Comparison of ENCODE assay signal across 10 mouse cellular contexts in the genomic region with DNA sequence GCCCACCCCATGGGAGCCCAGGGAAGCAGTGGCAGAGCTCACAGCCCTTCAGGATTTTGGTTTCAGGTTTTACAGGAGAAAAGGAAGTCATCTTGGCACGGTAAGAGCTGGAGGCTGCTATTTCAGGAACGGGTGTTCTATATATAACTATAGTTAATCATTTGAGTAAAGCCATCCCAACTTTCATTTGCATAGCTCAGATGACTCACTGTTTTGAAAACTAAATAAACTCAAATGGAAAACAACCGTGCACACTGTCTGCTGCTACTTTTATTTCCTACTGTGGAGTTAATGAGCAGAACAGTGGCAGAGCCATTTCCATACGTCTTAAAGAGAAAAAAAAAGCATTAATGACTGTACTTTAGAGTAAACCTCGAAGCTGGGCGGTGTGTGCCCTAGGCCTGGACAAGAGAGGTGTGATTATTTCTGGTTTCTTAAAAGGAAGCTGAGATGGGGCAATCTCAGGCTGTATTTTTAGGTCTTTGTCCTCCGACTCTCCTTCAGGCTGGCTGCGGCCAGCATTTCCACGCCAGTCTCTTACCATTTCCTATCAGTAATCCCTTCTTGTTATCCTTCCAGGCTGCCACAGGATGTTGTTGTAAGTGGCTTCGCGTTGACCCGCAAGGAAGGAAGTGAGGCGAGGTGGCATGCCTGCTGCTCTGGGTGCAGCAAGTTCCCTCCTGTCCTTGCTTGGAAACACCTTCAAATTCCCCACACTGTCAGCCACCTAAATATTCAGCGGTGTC. TPM values are rescaled to one million over a fixed set of nuclear protein-coding genes. Genes with fewer than 3 reads are reported as not detected.
A peak's percentile ranks its signal among the peaks of the same experiment; 100 is the strongest.
DNase-seq lines count a peak whose midpoint lies in the region; ATAC-seq and TF ChIP-seq lines count a peak whose summit lies in the region.
"Had no signal": no experiment of that assay in that cellular context is flagged by ENCODE, and none has a peak within 500 bp of the region (broad histone marks: within the 10 kb centered on the region; RNA-seq: fewer than 3 reads in every experiment).

No protein-coding gene starts in this region.

- H3K4me1 ChIP-seq in forebrain, postnatal 0 days (ENCODE audit: insufficient read depth), result peaks cover 13% of the 10 kb centered on the region
- peaks cover 45% of the 10 kb centered on the region for H3K4me1 ChIP-seq in forebrain, embryonic 14.5 days (ENCODE audit: control insufficient read depth, insufficient read depth, low read length)
- H3K4me1 ChIP-seq in limb, embryonic 12.5 days (replicated peaks), result peaks cover 65% of the 10 kb centered on the region
- H3K4me1 ChIP-seq in intestine, postnatal 0 days (replicated peaks; ENCODE audit: control insufficient read depth, insufficient read depth, low read length), result no peaks in the 10 kb centered on the region
- H3K4me1 ChIP-seq: liver, embryonic 13.5 days had no signal

- 50% methylated on average over 14 of the region's 14 CpGs for WGBS in forebrain, postnatal 0 days
- WGBS in forebrain, embryonic 14.5 days, result 47% methylated on average over 14 of the region's 14 CpGs
- 41% methylated on average over 14 of the region's 14 CpGs for WGBS in limb, embryonic 12.5 days
- WGBS in intestine, postnatal 0 days, result 53% methylated on average over 14 of the region's 14 CpGs

- no peak for TF ChIP-seq CTCF in forebrain, postnatal 0 days (IDR thresholded peaks at IDR 0.05; ENCODE audit: low read depth)
- TF ChIP-seq CTCF in intestine, postnatal 0 days (IDR thresholded peaks at IDR 0.05; ENCODE audit: low read depth), result no peak

- peak; percentile 38 for ATAC-seq in forebrain, postnatal 0 days
- no peak for ATAC-seq in forebrain, embryonic 14.5 days
- ATAC-seq in limb, embryonic 12.5 days (ENCODE audit: insufficient number of reproducible peaks, insufficient read depth, low FRiP score, low TSS enrichment, low read depth), result no peak
- no peak for ATAC-seq in intestine, postnatal 0 days

- no peaks in the 10 kb centered on the region for H3K27me3 ChIP-seq in forebrain, postnatal 0 days (ENCODE audit: insufficient read depth, low read length)
- H3K27me3 ChIP-seq in forebrain, embryonic 14.5 days (replicated peaks; ENCODE audit: control insufficient read depth, insufficient read depth, low read length), result no peaks in the 10 kb centered on the region
- no peaks in the 10 kb centered on the region for H3K27me3 ChIP-seq in limb, embryonic 12.5 days
- 0 out of 2 replicates have a peak, but pooled peaks cover 9% of the 10 kb centered on the region for H3K27me3 ChIP-seq in intestine, postnatal 0 days (replicated peaks; ENCODE audit: control insufficient read depth, insufficient read depth, low read length)

- H3K4me2 ChIP-seq in forebrain, postnatal 0 days (ENCODE audit: low read depth), result no peak overlapping the region
- no peak overlapping the region for H3K4me2 ChIP-seq in forebrain, embryonic 14.5 days (ENCODE audit: low read length)
- no peak overlapping the region for H3K4me2 ChIP-seq in limb, embryonic 12.5 days
- H3K4me2 ChIP-seq in intestine, postnatal 0 days (replicated peaks; ENCODE audit: low read depth), result no peak overlapping the region
- H3K4me2 ChIP-seq: liver, embryonic 13.5 days had no signal

- peak; percentile 28 for DNase-seq in forebrain, postnatal 0 days
- DNase-seq in forebrain, embryonic 14.5 days (ENCODE audit: low spot score), result no peak
- peak; percentile 39 for DNase-seq in A20 (ENCODE audit: low read depth, low spot score)
- DNase-seq in heart, adult 8-10 months (ENCODE audit: low spot score), result peak; percentile 4
- DNase-seq in cerebellum, adult 11-12 months, result no peak
- no peak for DNase-seq in urinary bladder, postnatal 25 days (ENCODE audit: low spot score)
- DNase-seq: embryo, embryonic 11 days; liver, embryonic 13.5 days had no signal

- H3K27ac ChIP-seq in forebrain, postnatal 0 days (ENCODE audit: low read depth, low read length), result 0 out of 2 replicates have a peak overlapping the region, but pooled peaks have one; percentile 50
- no peak overlapping the region; the same call in 1 of the 2 replicates for H3K27ac ChIP-seq in forebrain, embryonic 14.5 days (ENCODE audit: low read depth, low read length)
- H3K27ac ChIP-seq in limb, embryonic 12.5 days, result peak overlapping the region; percentile 79; the same call in 1 of the 2 replicates
- no peak overlapping the region for H3K27ac ChIP-seq in intestine, postnatal 0 days (ENCODE audit: low read depth, low read length)
- H3K27ac ChIP-seq: liver, embryonic 13.5 days had no signal

- no peaks in the 10 kb centered on the region for H3K36me3 ChIP-seq in forebrain, postnatal 0 days (ENCODE audit: insufficient read depth)
- no peaks in the 10 kb centered on the region for H3K36me3 ChIP-seq in forebrain, embryonic 14.5 days (ENCODE audit: control insufficient read depth, insufficient read depth, low read length)
- no peaks in the 10 kb centered on the region for H3K36me3 ChIP-seq in limb, embryonic 12.5 days
- no peaks in the 10 kb centered on the region for H3K36me3 ChIP-seq in intestine, postnatal 0 days (ENCODE audit: control insufficient read depth, insufficient read depth)
- H3K36me3 ChIP-seq: liver, embryonic 13.5 days had no signal

- H3K9ac ChIP-seq in forebrain, postnatal 0 days, result no peak overlapping the region
- H3K9ac ChIP-seq in forebrain, embryonic 14.5 days (ENCODE audit: low read length), result no peak overlapping the region
- no peak overlapping the region for H3K9ac ChIP-seq in limb, embryonic 12.5 days (replicated peaks)
- H3K9ac ChIP-seq in intestine, postnatal 0 days (ENCODE audit: low read depth, low read length), result no peak overlapping the region
- H3K9ac ChIP-seq: liver, embryonic 13.5 days had no signal

- H3K4me3 ChIP-seq in forebrain, postnatal 0 days (ENCODE audit: low read depth, low read length), result no peak overlapping the region
- no peak overlapping the region for H3K4me3 ChIP-seq in forebrain, embryonic 14.5 days (ENCODE audit: low read depth, low read length)
- H3K4me3 ChIP-seq in limb, embryonic 12.5 days (replicated peaks), result no peak overlapping the region
- no peak overlapping the region for H3K4me3 ChIP-seq in intestine, postnatal 0 days (ENCODE audit: low read depth, low read length)
- H3K4me3 ChIP-seq: liver, embryonic 13.5 days had no signal

- H3K9me3 ChIP-seq in forebrain, postnatal 0 days (ENCODE audit: low read length), result no peaks in the 10 kb centered on the region
- H3K9me3 ChIP-seq in forebrain, embryonic 14.5 days (replicated peaks; ENCODE audit: control insufficient read depth, low read length), result no peaks in the 10 kb centered on the region
- H3K9me3 ChIP-seq in limb, embryonic 12.5 days, result no peaks in the 10 kb centered on the region
- H3K9me3 ChIP-seq in intestine, postnatal 0 days (ENCODE audit: control insufficient read depth), result no peaks in the 10 kb centered on the region
- H3K9me3 ChIP-seq: liver, embryonic 13.5 days had no signal

RNA-seq across cellular contexts. Expression of a gene that starts 29.2 kb away (rescaled TPM):
- total RNA-seq in forebrain, postnatal 0 days (2014; rRNA removed), result 6.6 and 12.1 TPM in 2 replicates
- polyA plus RNA-seq in forebrain, postnatal 0 days (2015; fragmentation: Nextera tagmentation; extraction: Ambion mirVana), result 9.3 and 15.3 TPM in 2 replicates
- 15.6 and 16.5 TPM in 2 replicates for polyA plus RNA-seq in forebrain, embryonic 14.5 days (2014; fragmentation: Nextera tagmentation; extraction: Ambion mirVana)
- under 1 TPM in 3 of 4 experiments, not detected in 1; 0.14 to 0.31 (median 0.26) TPM for total RNA-seq in heart, adult 8-10 months (2022)
- 59.4 and 60.5 TPM in 2 replicates for polyA plus RNA-seq in limb, embryonic 12.5 days (2016; fragmentation: Nextera tagmentation; extraction: Ambion mirVana)
- polyA plus RNA-seq in intestine, postnatal 0 days (2015; fragmentation: Nextera tagmentation; extraction: Ambion mirVana), result 0.25 and 0.27 TPM in 2 replicates

Comparison
In these comparisons a context has a peak if more than half of its experiments do, and no peak if none do; other contexts are left out.
1. DNase-seq: peak in forebrain, postnatal 0 days (single experiment), A20 (single experiment) and heart, adult 8-10 months (single experiment); none in forebrain, embryonic 14.5 days (single experiment), cerebellum, adult 11-12 months (single experiment) and urinary bladder, postnatal 25 days (single experiment).
2. H3K27ac ChIP-seq: peak in forebrain, postnatal 0 days (single experiment) and limb, embryonic 12.5 days (single experiment); none in forebrain, embryonic 14.5 days (single experiment) and intestine, postnatal 0 days (single experiment).